Mouse (Mus musculus) ES-Bruce4 (cell line): ENCODE results near the gene Cxcl13. TPM values are rescaled to one million over a fixed set of nuclear protein-coding genes. Genes with fewer than 3 reads are reported as not detected.

ENCODE experiments used
- H3K27ac ChIP-seq: 2 replicates; pipeline ENCODE4 v1.5.1; 2012; ENCODE audit warnings: low read length, inconsistent platforms; ENCODE audit not compliant: insufficient read depth
- H3K27me3 ChIP-seq: 2 replicates; pipeline ENCODE4 v1.6.1; 2012; ENCODE audit warnings: mild to moderate bottlenecking, low read length, inconsistent platforms; ENCODE audit not compliant: control insufficient read depth, poor library complexity, insufficient read depth, severe bottlenecking
- H3K36me3 ChIP-seq: 2 replicates; pipeline ENCODE4 v1.6.1; 2012; ENCODE audit warnings: inconsistent platforms, mild to moderate bottlenecking, low read length, moderate library complexity; ENCODE audit not compliant: control insufficient read depth, poor library complexity, insufficient read depth, severe bottlenecking
- H3K4me1 ChIP-seq: one replicate; pipeline ENCODE4 v1.8.1; 2011; ENCODE audit warnings: low read length; ENCODE audit not compliant: control insufficient read depth, insufficient read depth
- H3K4me3 ChIP-seq: 2 replicates; pipeline ENCODE4 v1.5.1; 2011; ENCODE audit warnings: low read depth, mild to moderate bottlenecking, low read length
- H3K9ac ChIP-seq: 2 replicates; pipeline ENCODE4 v1.6.1; 2012; ENCODE audit warnings: low read depth, mild to moderate bottlenecking, inconsistent platforms; ENCODE audit not compliant: poor library complexity, severe bottlenecking
- H3K9me3 ChIP-seq: replicated peaks from 2 replicates; pipeline ENCODE4 v1.6.1; 2012; ENCODE audit warnings: mild to moderate bottlenecking, low read length, inconsistent platforms; ENCODE audit not compliant: control insufficient read depth, poor library complexity, insufficient read depth, severe bottlenecking
- CTCF ChIP-seq: IDR thresholded peaks from one replicate; pipeline ENCODE4 v1.8.1; 2011; ENCODE audit warnings: low read depth, low read length
- EP300 ChIP-seq: IDR thresholded peaks from 2 replicates; pipeline ENCODE4 v1.6.1; 2011; ENCODE audit warnings: low read depth, low read length; ENCODE audit not compliant: insufficient read depth
- POLR2A ChIP-seq: IDR thresholded peaks from one replicate; pipeline ENCODE4 v1.8.1; 2011; ENCODE audit warnings: low read length; ENCODE audit not compliant: insufficient read depth
- polyA plus RNA-seq: library from polyadenylated mRNA; stranded (reverse); fragments of >200 nt; gene quantifications from 2 replicates; pipeline ENCODE4 v1.2.4, GENCODE M21; 2011; ENCODE audit warnings: low read depth; ENCODE audit not compliant: missing spikeins, insufficient read depth, insufficient read length

Gene Cxcl13
- polyA plus RNA-seq, 1 experiment, result not detected

- Histone ChIP-seq H3K27me3 (no peaks in the 10 kb centered on the region), H3K4me1 (no peaks in the 10 kb centered on the region), H3K27ac (no peak overlapping the region), H3K4me3 (no peak overlapping the region), H3K36me3 (no peaks in the 10 kb centered on the region), H3K9me3 (no peaks in the 10 kb centered on the region), H3K9ac (no peak overlapping the region)
- TF ChIP-seq EP300 (no peak), CTCF (no peak), POLR2A (no peak)
Measured at GRCm38 (mm10) chr5:95935035-95935434, 21.7 kb upstream of the Cxcl13 start.

- TF ChIP-seq CTCF, result no peak
- TF ChIP-seq POLR2A, result no peak
- TF ChIP-seq EP300, result no peak
- Histone ChIP-seq H3K27ac (no peak overlapping the region), H3K9me3 (no peaks in the 10 kb centered on the region), H3K36me3 (no peaks in the 10 kb centered on the region), H3K4me1 (no peaks in the 10 kb centered on the region), H3K9ac (no peak overlapping the region), H3K4me3 (no peak overlapping the region), H3K27me3 (no peaks in the 10 kb centered on the region)
Measured at GRCm38 (mm10) chr5:95936068-95936467, 20.7 kb upstream of the Cxcl13 start.

GRCm38 (mm10) chr5:95937129-95937528 is 19.6 kb upstream of the Cxcl13 start:
- H3K27ac ChIP-seq, result no peak overlapping the region
- TF ChIP-seq POLR2A (no peak), EP300 (no peak), CTCF (no peak)
- H3K27me3 ChIP-seq, result no peaks in the 10 kb centered on the region
- no peaks in the 10 kb centered on the region for H3K4me1 ChIP-seq
- H3K9me3 ChIP-seq, result no peaks in the 10 kb centered on the region
- H3K36me3 ChIP-seq, result no peaks in the 10 kb centered on the region
- no peak overlapping the region for H3K9ac ChIP-seq
- H3K4me3 ChIP-seq, result no peak overlapping the region

GRCm38 (mm10) chr5:95938044-95938625 is 18.6 kb upstream of the Cxcl13 start:
- Histone ChIP-seq H3K36me3 (no peaks in the 10 kb centered on the region), H3K9me3 (no peaks in the 10 kb centered on the region), H3K27me3 (no peaks in the 10 kb centered on the region), H3K9ac (no peak overlapping the region), H3K27ac (no peak overlapping the region), H3K4me1 (no peaks in the 10 kb centered on the region), H3K4me3 (no peak overlapping the region)
- TF ChIP-seq EP300 (no peak), CTCF (peak; percentile 1)

- H3K9ac ChIP-seq, result no peak overlapping the region
- H3K27ac ChIP-seq, result no peak overlapping the region
- no peak overlapping the region for H3K4me3 ChIP-seq
- TF ChIP-seq CTCF (no peak), EP300 (no peak), POLR2A (no peak)
- H3K27me3 ChIP-seq, result no peaks in the 10 kb centered on the region
- no peaks in the 10 kb centered on the region for H3K36me3 ChIP-seq
- no peaks in the 10 kb centered on the region for H3K4me1 ChIP-seq
- no peaks in the 10 kb centered on the region for H3K9me3 ChIP-seq
Measured at GRCm38 (mm10) chr5:95940682-95941221, 16.0 kb upstream of the Cxcl13 start.

- TF ChIP-seq POLR2A (no peak), CTCF (no peak), EP300 (no peak)
- H3K36me3 ChIP-seq, result no peaks in the 10 kb centered on the region
- H3K27me3 ChIP-seq, result no peaks in the 10 kb centered on the region
- H3K9me3 ChIP-seq, result no peaks in the 10 kb centered on the region
- H3K4me1 ChIP-seq, result no peaks in the 10 kb centered on the region
- no peak overlapping the region for H3K27ac ChIP-seq
- H3K4me3 ChIP-seq, result no peak overlapping the region
- H3K9ac ChIP-seq, result no peak overlapping the region
Measured at GRCm38 (mm10) chr5:95941562-95941961, 15.2 kb upstream of the Cxcl13 start.
